Mouse (Mus musculus) fat pad, adult 2 months (tissue): ENCODE measurements around the gene Skap2.

ENCODE experiments used
- DNase-seq: peaks from one replicate; pipeline ENCODE4 v3.0.0-alpha.2; 2011; ENCODE audit warnings: low read depth, low spot score; ENCODE audit errors: extremely low read depth

Skap2 gene

GRCm38 (mm10) chr6:52005963-52006648 is 6.2 kb downstream of the Skap2 start:
- DNase-seq, result no peak

- DNase-seq, result no peak
Measured at GRCm38 (mm10) chr6:52005616-52005962, 6.8 kb downstream of the Skap2 start.

- DNase-seq, result no peak
Measured at GRCm38 (mm10) chr6:52004995-52005394, 7.4 kb downstream of the Skap2 start.

- DNase-seq, result no peak
Measured at GRCm38 (mm10) chr6:52002676-52003075, 9.7 kb downstream of the Skap2 start.

GRCm38 (mm10) chr6:51999157-51999478 is 13.2 kb downstream of the Skap2 start:
- DNase-seq, result no peak

- DNase-seq, result no peak
Measured at GRCm38 (mm10) chr6:51998409-51999156, 13.8 kb downstream of the Skap2 start.

GRCm38 (mm10) chr6:51987999-51988398 is 24.4 kb downstream of the Skap2 start:
- no peak for DNase-seq

- no peak for DNase-seq
Measured at GRCm38 (mm10) chr6:51977638-51978037, 34.7 kb downstream of the Skap2 start.

- DNase-seq, result no peak
Measured at GRCm38 (mm10) chr6:51975751-51976150, 36.6 kb downstream of the Skap2 start.

- DNase-seq, result no peak
Measured at GRCm38 (mm10) chr6:51958992-51959391, 53.4 kb downstream of the Skap2 start.

- no peak for DNase-seq
Measured at GRCm38 (mm10) chr6:51956048-51956792, 56.1 kb downstream of the Skap2 start.

- DNase-seq, result no peak
Measured at GRCm38 (mm10) chr6:51947661-51948060, 64.7 kb downstream of the Skap2 start.

- DNase-seq, result no peak
Measured at GRCm38 (mm10) chr6:51944916-51945315, 67.4 kb downstream of the Skap2 start.

- no peak for DNase-seq
Measured at GRCm38 (mm10) chr6:51933998-51934397, 78.4 kb downstream of the Skap2 start.

- DNase-seq, result no peak
Measured at GRCm38 (mm10) chr6:51933034-51933611, 79.2 kb downstream of the Skap2 start.

GRCm38 (mm10) chr6:51927101-51927500 is 85.2 kb downstream of the Skap2 start:
- no peak for DNase-seq

- no peak for DNase-seq
Measured at GRCm38 (mm10) chr6:51921831-51922230, 90.5 kb downstream of the Skap2 start.

GRCm38 (mm10) chr6:51908495-51908894 is 103.9 kb downstream of the Skap2 start:
- no peak for DNase-seq

GRCm38 (mm10) chr6:51905659-51906058 is 106.7 kb downstream of the Skap2 start:
- no peak for DNase-seq

- no peak for DNase-seq
Measured at GRCm38 (mm10) chr6:51901544-51901943, 110.8 kb downstream of the Skap2 start.

GRCm38 (mm10) chr6:51898318-51898994 is 113.9 kb downstream of the Skap2 start:
- DNase-seq, result no peak
